ENCODE assay signal across 28 mouse cellular contexts in the genomic region with DNA sequence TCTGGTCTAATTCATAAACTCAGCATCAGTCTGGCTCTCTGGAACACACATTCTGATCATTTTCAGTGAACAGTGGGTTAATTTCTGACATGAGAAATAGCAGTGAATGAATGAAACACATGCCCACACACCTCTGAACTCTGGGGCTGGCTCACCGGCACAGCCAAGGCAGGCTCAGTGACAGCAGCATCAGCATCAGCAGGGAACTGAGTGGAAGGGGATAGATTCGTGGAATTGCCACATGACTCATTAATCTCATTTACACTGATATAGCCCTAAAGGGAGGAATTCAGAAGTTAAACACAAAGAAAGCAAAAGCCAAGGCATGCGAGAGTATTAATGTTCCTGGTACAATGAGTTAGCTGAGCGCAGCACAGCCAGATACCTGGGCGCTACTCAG. TPM values are rescaled to one million over a fixed set of nuclear protein-coding genes. Genes with fewer than 3 reads are reported as not detected.
DNase-seq lines count a peak whose midpoint lies in the region; ATAC-seq lines count a peak whose summit lies in the region.
"Had no signal": no experiment of that assay in that cellular context is flagged by ENCODE, and none has a peak within 500 bp of the region (broad histone marks: within the 10 kb centered on the region; RNA-seq: fewer than 3 reads in every experiment).

No protein-coding gene starts in this region.

- H3K27me3 ChIP-seq in hindbrain, embryonic 16.5 days (replicated peaks; ENCODE audit: control insufficient read depth, insufficient read depth, low read length), result no peaks in the 10 kb centered on the region
- H3K27me3 ChIP-seq in hindbrain, embryonic 11.5 days (ENCODE audit: control insufficient read depth, insufficient read depth, low read length), result no peaks in the 10 kb centered on the region
- H3K27me3 ChIP-seq in neural tube, embryonic 13.5 days, result no peaks in the 10 kb centered on the region
- H3K27me3 ChIP-seq: CH12.LX; embryonic facial prominence, embryonic 13.5 days; embryonic facial prominence, embryonic 15.5 days; forebrain, embryonic 12.5 days; Patski had no signal

- H3K4me1 ChIP-seq in hindbrain, embryonic 16.5 days (ENCODE audit: control insufficient read depth, insufficient read depth, low read depth, low read length), result no peaks in the 10 kb centered on the region
- no peaks in the 10 kb centered on the region for H3K4me1 ChIP-seq in hindbrain, embryonic 11.5 days (replicated peaks; ENCODE audit: control insufficient read depth, insufficient read depth, low read length)
- no peaks in the 10 kb centered on the region for H3K4me1 ChIP-seq in neural tube, embryonic 13.5 days (replicated peaks)
- H3K4me1 ChIP-seq: embryonic facial prominence, embryonic 13.5 days; embryonic facial prominence, embryonic 15.5 days; forebrain, embryonic 10.5 days; forebrain, embryonic 12.5 days had no signal

- ATAC-seq in hindbrain, embryonic 16.5 days, result 0 out of 2 replicates have a peak, but pooled peaks have one; percentile 37
- ATAC-seq in hindbrain, embryonic 11.5 days (ENCODE audit: low FRiP score), result no peak
- ATAC-seq in neural tube, embryonic 13.5 days (ENCODE audit: low read depth), result peak; percentile 43; the same call in 1 of the 2 replicates
- ATAC-seq: activated CD4-positive, CD25-positive, alpha-beta regulatory T cell, adult 4 months; CD4-positive, CD25-positive, alpha-beta regulatory T cell, adult 4 months; forebrain, embryonic 14.5 days; forebrain, embryonic 16.5 days; Patski had no signal

- H3K4me2 ChIP-seq in hindbrain, embryonic 16.5 days (ENCODE audit: low read length), result no peak overlapping the region
- no peak overlapping the region for H3K4me2 ChIP-seq in hindbrain, embryonic 11.5 days (replicated peaks; ENCODE audit: low read depth, low read length)
- H3K4me2 ChIP-seq in neural tube, embryonic 13.5 days, result no peak overlapping the region
- H3K4me2 ChIP-seq: embryonic facial prominence, embryonic 13.5 days; embryonic facial prominence, embryonic 15.5 days; forebrain, embryonic 12.5 days had no signal

- no peak for DNase-seq in hindbrain, embryonic 11.5 days (ENCODE audit: low spot score)
- DNase-seq in neural tube, embryonic 10.5 days (ENCODE audit: extremely low spot score, low spot score), result no peak
- no peak for DNase-seq in adrenal gland, postnatal 14 days
- DNase-seq: adrenal gland, adult 8-10 months; adrenal gland, postnatal 25 days; B cell, adult 2 months; cerebellum, adult 11 months; cerebellum, adult 18-20 months; cerebellum, adult 8-10 months; cerebellum, adult 9-11 months; cerebellum, postnatal 14 days; cerebellum, postnatal 36 days; embryo, embryonic 11 days had no signal

- H3K27ac ChIP-seq in hindbrain, embryonic 16.5 days (ENCODE audit: low read depth, low read length), result no peak overlapping the region
- H3K27ac ChIP-seq in hindbrain, embryonic 11.5 days (ENCODE audit: low read depth, low read length), result no peak overlapping the region
- no peak overlapping the region for H3K27ac ChIP-seq in neural tube, embryonic 13.5 days (replicated peaks)
- H3K27ac ChIP-seq: embryonic facial prominence, embryonic 13.5 days; embryonic facial prominence, embryonic 15.5 days; forebrain, embryonic 10.5 days; forebrain, embryonic 12.5 days had no signal

- no peaks in the 10 kb centered on the region; the same call in 1 of the 2 replicates for H3K36me3 ChIP-seq in hindbrain, embryonic 16.5 days (ENCODE audit: control insufficient read depth, insufficient read depth, low read length)
- H3K36me3 ChIP-seq in hindbrain, embryonic 11.5 days (ENCODE audit: control insufficient read depth, insufficient read depth, low read length), result 0 out of 2 replicates have a peak, but pooled peaks cover 8% of the 10 kb centered on the region
- H3K36me3 ChIP-seq in neural tube, embryonic 13.5 days, result peaks cover 37% of the 10 kb centered on the region
- H3K36me3 ChIP-seq: G1E had no signal

- no peaks in the 10 kb centered on the region for H3K9me3 ChIP-seq in hindbrain, embryonic 16.5 days (ENCODE audit: control insufficient read depth, low read length)
- no peaks in the 10 kb centered on the region for H3K9me3 ChIP-seq in hindbrain, embryonic 11.5 days (ENCODE audit: control insufficient read depth, low read length)
- H3K9me3 ChIP-seq in neural tube, embryonic 13.5 days, result no peaks in the 10 kb centered on the region
- H3K9me3 ChIP-seq: embryonic facial prominence, embryonic 13.5 days; embryonic facial prominence, embryonic 15.5 days; forebrain, embryonic 10.5 days; forebrain, embryonic 12.5 days; G1E had no signal

- H3K9ac ChIP-seq in hindbrain, embryonic 16.5 days (ENCODE audit: low read depth, low read length), result no peak overlapping the region
- H3K9ac ChIP-seq in hindbrain, embryonic 11.5 days (ENCODE audit: low read depth, low read length), result no peak overlapping the region
- H3K9ac ChIP-seq in neural tube, embryonic 13.5 days, result no peak overlapping the region
- H3K9ac ChIP-seq: embryonic facial prominence, embryonic 13.5 days; embryonic facial prominence, embryonic 15.5 days; forebrain, embryonic 12.5 days had no signal

- whole genome bisulfite sequencing in hindbrain, embryonic 16.5 days, result 74% methylated on average over 5 of the region's 5 CpGs
- WGBS in hindbrain, embryonic 11.5 days, result 89% methylated on average over 5 of the region's 5 CpGs
- 70% methylated on average over 5 of the region's 5 CpGs for WGBS in neural tube, embryonic 13.5 days

- H3K4me3 ChIP-seq in hindbrain, embryonic 16.5 days (ENCODE audit: low read length), result no peak overlapping the region
- no peak overlapping the region for H3K4me3 ChIP-seq in hindbrain, embryonic 11.5 days (ENCODE audit: low read depth, low read length)
- H3K4me3 ChIP-seq in neural tube, embryonic 13.5 days, result no peak overlapping the region
- H3K4me3 ChIP-seq: embryonic facial prominence, embryonic 13.5 days; embryonic facial prominence, embryonic 15.5 days; erythroblast, embryonic 14.5 days; forebrain, embryonic 10.5 days; forebrain, embryonic 12.5 days had no signal

RNA-seq across cellular contexts. Expression of gene Abhd10, which starts 32.1 kb away (rescaled TPM):
- 39.3 and 39.5 TPM in 2 replicates for polyA plus RNA-seq in hindbrain, embryonic 16.5 days (2015; fragmentation: Nextera tagmentation; extraction: Ambion mirVana)
- 44.5 and 46.2 TPM in 2 replicates for polyA plus RNA-seq in hindbrain, embryonic 11.5 days (2014; fragmentation: Nextera tagmentation; extraction: Ambion mirVana)
- polyA plus RNA-seq in neural tube, embryonic 13.5 days (2015; fragmentation: Nextera tagmentation; extraction: Ambion mirVana), result 41.2 and 44.8 TPM in 2 replicates
- total RNA-seq in adrenal gland, postnatal 14 days (2021), result 25.0 and 25.9 TPM in 2 replicates

RNA-seq across cellular contexts. Expression of gene Tagln3, which starts 50.4 kb away (rescaled TPM):
- polyA plus RNA-seq in hindbrain, embryonic 16.5 days (2015; fragmentation: Nextera tagmentation; extraction: Ambion mirVana), result 428 and 438 TPM in 2 replicates
- polyA plus RNA-seq in hindbrain, embryonic 11.5 days (2014; fragmentation: Nextera tagmentation; extraction: Ambion mirVana), result 410 and 447 TPM in 2 replicates
- 732 and 735 TPM in 2 replicates for polyA plus RNA-seq in neural tube, embryonic 13.5 days (2015; fragmentation: Nextera tagmentation; extraction: Ambion mirVana)
- total RNA-seq in adrenal gland, postnatal 14 days (2021), result 4.1 and 7.3 TPM in 2 replicates
- total RNA-seq: common myeloid progenitor, adult 5-6 weeks; G1E had no signal
- polyA plus RNA-seq: activated CD4-positive, CD25-positive, alpha-beta regulatory T cell, adult 4 months; CD4-positive, CD25-positive, alpha-beta regulatory T cell, adult 4 months; G1E had no signal
